Mouse (Mus musculus) midbrain, embryonic 15.5 days (tissue): ENCODE measurements around the gene Pik3c2b. TPM values are rescaled to one million over a fixed set of nuclear protein-coding genes. Genes with fewer than 3 reads are reported as not detected.

Experiments used
- ATAC-seq: fragments of 200-750 bp; cut with Nextera tagmentation; replicated peaks from 2 replicates; pipeline ENCODE4 v1.8.0; 2017; ENCODE audit warnings: moderate TSS enrichment
- H3K27ac ChIP-seq: fragments of 300-500 bp; sonication (generic); 2 replicates; pipeline ENCODE4 v1.5.1; 2015; ENCODE audit warnings: mild to moderate bottlenecking, inconsistent platforms
- H3K27me3 ChIP-seq: fragments of 300-500 bp; sonication (generic); replicated peaks from 2 replicates; pipeline ENCODE4 v1.6.1; 2015; ENCODE audit warnings: inconsistent platforms
- H3K36me3 ChIP-seq: fragments of 300-500 bp; sonication (generic); replicated peaks from 2 replicates; pipeline ENCODE4 v1.6.1; 2015; ENCODE audit warnings: inconsistent platforms
- H3K4me1 ChIP-seq: fragments of 300-500 bp; sonication (generic); 2 replicates; pipeline ENCODE4 v1.6.1; 2015; ENCODE audit warnings: inconsistent platforms
- H3K4me2 ChIP-seq: fragments of 300-500 bp; sonication (generic); 2 replicates; pipeline ENCODE4 v1.6.1; 2015; ENCODE audit warnings: inconsistent platforms, mild to moderate bottlenecking, moderate library complexity
- H3K4me3 ChIP-seq: fragments of 300-500 bp; sonication (generic); 2 replicates; pipeline ENCODE4 v1.5.1; 2015; ENCODE audit warnings: mild to moderate bottlenecking, inconsistent platforms
- H3K9ac ChIP-seq: fragments of 300-500 bp; sonication (generic); 2 replicates; pipeline ENCODE4 v1.6.1; 2015; ENCODE audit warnings: mild to moderate bottlenecking, inconsistent platforms
- H3K9me3 ChIP-seq: fragments of 300-500 bp; sonication (generic); 2 replicates; pipeline ENCODE4 v1.6.1; 2016; ENCODE audit warnings: inconsistent platforms
- WGBS: fragments of 180-500 bp; shearing (Covaris S2); methylation state at CpG from one replicate; pipeline ENCODE4 v1.1.7; 2015; ENCODE audit warnings: mixed read lengths; 5-methylcytosine and 5-hydroxymethylcytosine counted together
- polyA plus RNA-seq: library from polyadenylated mRNA; unstranded; fragments of >200 nt; fragmentation: Nextera tagmentation; extraction: Ambion mirVana; gene quantifications from 2 replicates; pipeline ENCODE4 v1.2.1, GENCODE M21; 2015

The Pik3c2b gene
- polyA plus RNA-seq, 1 experiment from 2014 or later = 17.1 TPM

GRCm38 (mm10) chr1:133076681-133077514 lies 31.4 kb downstream of the Pik3c2b start:
- Histone ChIP-seq H3K9ac (no peak overlapping the region), H3K27ac (no peak overlapping the region), H3K4me3 (no peak overlapping the region), H3K36me3 (peaks cover 5% of the 10 kb centered on the region; the same call in 1 of the 2 replicates), H3K27me3 (no peaks in the 10 kb centered on the region), H3K4me2 (no peak overlapping the region), H3K4me1 (peaks cover 10% of the 10 kb centered on the region), H3K9me3 (no peaks in the 10 kb centered on the region)
- no peak for ATAC-seq
- WGBS = 40% methylated on average over 20 of the region's 20 CpGs

GRCm38 (mm10) chr1:133077606-133078337 lies 32.3 kb downstream of the Pik3c2b start:
- H3K4me2 ChIP-seq = no peak overlapping the region
- peaks cover 10% of the 10 kb centered on the region for H3K4me1 ChIP-seq
- H3K9ac ChIP-seq = no peak overlapping the region
- no peaks in the 10 kb centered on the region for H3K27me3 ChIP-seq
- no peak overlapping the region for H3K4me3 ChIP-seq
- 51% methylated on average over 12 of the region's 12 CpGs for WGBS
- H3K9me3 ChIP-seq = no peaks in the 10 kb centered on the region
- no peak for ATAC-seq
- H3K27ac ChIP-seq = peak overlapping the region; percentile 2; the same call in 1 of the 2 replicates
- H3K36me3 ChIP-seq = peaks cover 8% of the 10 kb centered on the region; the same call in 1 of the 2 replicates

GRCm38 (mm10) chr1:133078338-133078727 lies 32.9 kb downstream of the Pik3c2b start:
- H3K27me3 ChIP-seq = no peaks in the 10 kb centered on the region
- peaks cover 12% of the 10 kb centered on the region; the same call in 1 of the 2 replicates for H3K36me3 ChIP-seq
- no peak for ATAC-seq
- H3K4me3 ChIP-seq = no peak overlapping the region
- 63% methylated on average over 1 of the region's 1 CpGs for WGBS
- no peaks in the 10 kb centered on the region for H3K9me3 ChIP-seq
- H3K9ac ChIP-seq = no peak overlapping the region
- H3K27ac ChIP-seq = no peak overlapping the region
- no peak overlapping the region for H3K4me2 ChIP-seq
- peaks cover 10% of the 10 kb centered on the region for H3K4me1 ChIP-seq

- Histone ChIP-seq H3K27ac (peak overlapping the region; percentile 46), H3K4me1 (peaks cover 10% of the 10 kb centered on the region), H3K4me2 (no peak overlapping the region), H3K36me3 (peaks cover 12% of the 10 kb centered on the region; the same call in 1 of the 2 replicates), H3K9ac (no peak overlapping the region), H3K9me3 (no peaks in the 10 kb centered on the region), H3K4me3 (no peak overlapping the region), H3K27me3 (no peaks in the 10 kb centered on the region)
- peak; percentile 34; the same call in 1 of the 2 replicates for ATAC-seq
- 36% methylated on average over 7 of the region's 7 CpGs for WGBS
Measured at GRCm38 (mm10) chr1:133079509-133079908, 34.0 kb downstream of the Pik3c2b start.

- Histone ChIP-seq H3K4me2 (no peak overlapping the region), H3K27ac (peak overlapping the region; percentile 46), H3K9ac (no peak overlapping the region), H3K36me3 (peaks cover 7% of the 10 kb centered on the region; the same call in 1 of the 2 replicates), H3K4me1 (peaks cover 10% of the 10 kb centered on the region), H3K4me3 (no peak overlapping the region), H3K9me3 (no peaks in the 10 kb centered on the region), H3K27me3 (no peaks in the 10 kb centered on the region)
- ATAC-seq = peak; percentile 68
- WGBS = 2% methylated on average over 9 of the region's 9 CpGs
Measured at GRCm38 (mm10) chr1:133080079-133080561, 34.7 kb downstream of the Pik3c2b start.

GRCm38 (mm10) chr1:133080717-133081116 lies 35.2 kb downstream of the Pik3c2b start:
- Histone ChIP-seq H3K4me2 (no peak overlapping the region), H3K36me3 (peaks cover 7% of the 10 kb centered on the region; the same call in 1 of the 2 replicates), H3K27ac (no peak overlapping the region), H3K4me3 (no peak overlapping the region), H3K9ac (no peak overlapping the region), H3K9me3 (no peaks in the 10 kb centered on the region), H3K27me3 (no peaks in the 10 kb centered on the region), H3K4me1 (peaks cover 10% of the 10 kb centered on the region)
- 36% methylated on average over 6 of the region's 6 CpGs for WGBS
- ATAC-seq = no peak

- H3K27ac ChIP-seq = no peak overlapping the region
- H3K4me1 ChIP-seq = peaks cover 10% of the 10 kb centered on the region
- no peak overlapping the region for H3K9ac ChIP-seq
- no peak overlapping the region for H3K4me3 ChIP-seq
- 97% methylated on average over 5 of the region's 5 CpGs for WGBS
- ATAC-seq = no peak
- H3K4me2 ChIP-seq = no peak overlapping the region
- peaks cover 17% of the 10 kb centered on the region; the same call in 1 of the 2 replicates for H3K36me3 ChIP-seq
- H3K9me3 ChIP-seq = no peaks in the 10 kb centered on the region
- no peaks in the 10 kb centered on the region for H3K27me3 ChIP-seq
Measured at GRCm38 (mm10) chr1:133083003-133083546, 37.6 kb downstream of the Pik3c2b start.

GRCm38 (mm10) chr1:133083942-133084625 lies 38.6 kb downstream of the Pik3c2b start:
- Histone ChIP-seq H3K27ac (no peak overlapping the region), H3K9ac (no peak overlapping the region), H3K4me1 (peaks cover 10% of the 10 kb centered on the region), H3K4me2 (no peak overlapping the region), H3K9me3 (no peaks in the 10 kb centered on the region), H3K27me3 (no peaks in the 10 kb centered on the region), H3K4me3 (no peak overlapping the region), H3K36me3 (peaks cover 18% of the 10 kb centered on the region; the same call in 1 of the 2 replicates)
- WGBS = 82% methylated on average over 11 of the region's 11 CpGs
- ATAC-seq = no peak

- no peak overlapping the region for H3K9ac ChIP-seq
- H3K36me3 ChIP-seq = peaks cover 20% of the 10 kb centered on the region; the same call in 1 of the 2 replicates
- no peak overlapping the region for H3K4me3 ChIP-seq
- peaks cover 6% of the 10 kb centered on the region for H3K4me1 ChIP-seq
- H3K9me3 ChIP-seq = no peaks in the 10 kb centered on the region
- ATAC-seq = no peak
- no peak overlapping the region for H3K4me2 ChIP-seq
- WGBS = 83% methylated on average over 13 of the region's 14 CpGs
- H3K27ac ChIP-seq = no peak overlapping the region
- H3K27me3 ChIP-seq = no peaks in the 10 kb centered on the region
Measured at GRCm38 (mm10) chr1:133084708-133085416, 39.4 kb downstream of the Pik3c2b start.

- H3K4me3 ChIP-seq = no peak overlapping the region
- peaks cover 26% of the 10 kb centered on the region; the same call in 1 of the 2 replicates for H3K36me3 ChIP-seq
- no peak for ATAC-seq
- H3K4me1 ChIP-seq = peaks cover under 1% of the 10 kb centered on the region; the same call in 1 of the 2 replicates
- no peaks in the 10 kb centered on the region for H3K9me3 ChIP-seq
- H3K4me2 ChIP-seq = no peak overlapping the region
- no peak overlapping the region for H3K27ac ChIP-seq
- no peak overlapping the region for H3K9ac ChIP-seq
- 90% methylated on average over 8 of the region's 8 CpGs for WGBS
- no peaks in the 10 kb centered on the region for H3K27me3 ChIP-seq
Measured at GRCm38 (mm10) chr1:133085417-133085742, 39.9 kb downstream of the Pik3c2b start.

- H3K9ac ChIP-seq = no peak overlapping the region
Measured at GRCm38 (mm10) chr1:133086804-133087203, 41.3 kb downstream of the Pik3c2b start.

More at GRCm38 (mm10) chr1:133086804-133087203, 41.3 kb downstream of the Pik3c2b start:
- H3K4me3 ChIP-seq = no peak overlapping the region
- H3K27ac ChIP-seq = no peak overlapping the region
- peaks cover 39% of the 10 kb centered on the region for H3K36me3 ChIP-seq
- H3K4me2 ChIP-seq = no peak overlapping the region
- no peaks in the 10 kb centered on the region for H3K9me3 ChIP-seq
- no peaks in the 10 kb centered on the region for H3K4me1 ChIP-seq
- no peaks in the 10 kb centered on the region for H3K27me3 ChIP-seq
- WGBS = 87% methylated on average over 10 of the region's 10 CpGs
- no peak for ATAC-seq
